ENCODE assay signal across 19 mouse cellular contexts in the genomic region with DNA sequence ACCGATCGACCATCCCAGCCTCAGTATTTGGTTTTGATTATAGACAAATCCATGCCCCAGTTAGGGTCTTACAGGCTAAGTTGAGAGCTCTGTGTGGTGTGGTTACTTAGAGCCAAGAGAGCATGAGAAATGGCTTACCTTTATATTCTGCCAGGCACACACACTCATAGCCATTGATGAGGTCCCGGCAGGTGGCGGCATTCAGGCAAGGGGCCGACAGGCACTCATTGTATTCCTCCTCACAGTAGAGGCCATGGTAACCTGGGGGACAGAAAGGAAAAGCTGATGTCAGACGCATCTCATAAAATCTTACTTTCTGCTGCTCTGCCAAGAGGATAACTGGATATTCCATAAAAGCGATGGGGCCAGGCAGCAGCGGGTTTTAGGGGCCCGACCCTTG. TPM values are rescaled to one million over a fixed set of nuclear protein-coding genes. Genes with fewer than 3 reads are reported as not detected.
DNase-seq lines count a peak whose midpoint lies in the region; ATAC-seq and TF ChIP-seq lines count a peak whose summit lies in the region.
"Had no signal": no experiment of that assay in that cellular context is flagged by ENCODE, and none has a peak within 500 bp of the region (broad histone marks: within the 10 kb centered on the region; RNA-seq: fewer than 3 reads in every experiment).

No protein-coding gene starts in this region.

- peak overlapping the region; percentile 55; the same call in 1 of the 2 replicates for H3K27ac ChIP-seq in layer of hippocampus, adult 2 months
- no peak overlapping the region for H3K27ac ChIP-seq in ES-Bruce4 (ENCODE audit: insufficient read depth, low read length)
- 0 out of 2 replicates have a peak overlapping the region, but pooled peaks have one; percentile 30 for H3K27ac ChIP-seq in hindbrain, embryonic 13.5 days
- H3K27ac ChIP-seq in liver, embryonic 11.5 days (ENCODE audit: low read depth, low read length), result no peak overlapping the region
- H3K27ac ChIP-seq: heart, adult 2 months; hindbrain, embryonic 15.5 days; left cerebral cortex, adult 2 months had no signal

- peak; percentile 8 for DNase-seq in embryo, embryonic 10 days (ENCODE audit: low spot score)
- DNase-seq in embryo, embryonic 9.5 days (ENCODE audit: extremely low spot score), result no peak
- DNase-seq in layer of hippocampus, adult 2 months (ENCODE audit: low spot score in 2 of 2), result no peak
- DNase-seq in layer of hippocampus, adult 11-12 months (ENCODE audit: low spot score), result no peak
- DNase-seq in adrenal gland, postnatal 4 days (ENCODE audit: low spot score in 2 of 2), result no peak
- DNase-seq in liver, embryonic 11.5 days (ENCODE audit: low spot score), result no peak
- DNase-seq: adrenal gland, postnatal 10 days; cerebellum, adult 8-10 months; heart, adult 2 months; kidney, adult 18-20 months; kidney, postnatal 10 days; liver; lung, adult 18-20 months; right cerebral cortex, adult 18-20 months; thymus, adult 18-20 months had no signal

- H3K4me3 ChIP-seq in layer of hippocampus, adult 2 months, result no peak overlapping the region
- H3K4me3 ChIP-seq in ES-Bruce4 (ENCODE audit: low read depth, low read length), result no peak overlapping the region
- no peak overlapping the region for H3K4me3 ChIP-seq in hindbrain, embryonic 13.5 days
- no peak overlapping the region for H3K4me3 ChIP-seq in liver, embryonic 11.5 days (ENCODE audit: low read depth, low read length)
- H3K4me3 ChIP-seq: heart, adult 2 months; hindbrain, embryonic 15.5 days; left cerebral cortex, adult 2 months had no signal

- WGBS in hindbrain, embryonic 13.5 days, result 50% methylated on average over 9 of the region's 9 CpGs
- WGBS in liver, embryonic 11.5 days, result 77% methylated on average over 9 of the region's 9 CpGs

- no peak for ATAC-seq in hindbrain, embryonic 13.5 days (ENCODE audit: low FRiP score)
- ATAC-seq in liver, embryonic 11.5 days (replicated peaks; ENCODE audit: low FRiP score), result no peak

- H3K4me1 ChIP-seq in ES-Bruce4 (ENCODE audit: control insufficient read depth, insufficient read depth, low read length), result no peaks in the 10 kb centered on the region
- H3K4me1 ChIP-seq in hindbrain, embryonic 13.5 days (replicated peaks), result peaks cover 8% of the 10 kb centered on the region; the same call in 1 of the 2 replicates
- H3K4me1 ChIP-seq in liver, embryonic 11.5 days (replicated peaks; ENCODE audit: control insufficient read depth, insufficient read depth, low read length), result no peaks in the 10 kb centered on the region
- H3K4me1 ChIP-seq: hindbrain, embryonic 15.5 days had no signal

- TF ChIP-seq POLR2A in ES-Bruce4 (IDR thresholded peaks at IDR 0.05; ENCODE audit: insufficient read depth, low read length), result no peak

- no peak for TF ChIP-seq EP300 in ES-Bruce4 (IDR thresholded peaks at IDR 0.05; ENCODE audit: insufficient read depth, low read depth, low read length)

- H3K4me2 ChIP-seq in hindbrain, embryonic 13.5 days, result no peak overlapping the region
- H3K4me2 ChIP-seq in liver, embryonic 11.5 days, result no peak overlapping the region
- H3K4me2 ChIP-seq: hindbrain, embryonic 15.5 days had no signal

- H3K27me3 ChIP-seq in ES-Bruce4 (ENCODE audit: control insufficient read depth, insufficient read depth, low read length, poor library complexity, severe bottlenecking), result no peaks in the 10 kb centered on the region
- H3K27me3 ChIP-seq in hindbrain, embryonic 13.5 days, result no peaks in the 10 kb centered on the region
- no peaks in the 10 kb centered on the region for H3K27me3 ChIP-seq in liver, embryonic 11.5 days (replicated peaks; ENCODE audit: control insufficient read depth, insufficient read depth, low read length)
- H3K27me3 ChIP-seq: hindbrain, embryonic 15.5 days had no signal

- no peaks in the 10 kb centered on the region for H3K36me3 ChIP-seq in ES-Bruce4 (ENCODE audit: control insufficient read depth, insufficient read depth, low read length, poor library complexity, severe bottlenecking)
- peaks cover 23% of the 10 kb centered on the region for H3K36me3 ChIP-seq in hindbrain, embryonic 13.5 days
- no peaks in the 10 kb centered on the region for H3K36me3 ChIP-seq in liver, embryonic 11.5 days (ENCODE audit: control insufficient read depth, insufficient read depth, low read length)

- H3K9me3 ChIP-seq in ES-Bruce4 (replicated peaks; ENCODE audit: control insufficient read depth, insufficient read depth, low read length, poor library complexity, severe bottlenecking), result no peaks in the 10 kb centered on the region
- H3K9me3 ChIP-seq in hindbrain, embryonic 13.5 days, result no peaks in the 10 kb centered on the region
- no peaks in the 10 kb centered on the region for H3K9me3 ChIP-seq in liver, embryonic 11.5 days (ENCODE audit: control insufficient read depth, low read length)
- H3K9me3 ChIP-seq: hindbrain, embryonic 15.5 days had no signal

- TF ChIP-seq CTCF in layer of hippocampus, adult 2 months (conservative IDR thresholded peaks at IDR 0.05), result peak; percentile 19; the same call in 1 of the 2 replicates
- peak; percentile 12 for TF ChIP-seq CTCF in ES-Bruce4 (IDR thresholded peaks at IDR 0.05; ENCODE audit: low read depth, low read length)

- no peak overlapping the region for H3K9ac ChIP-seq in ES-Bruce4 (ENCODE audit: low read depth, poor library complexity, severe bottlenecking)
- H3K9ac ChIP-seq in hindbrain, embryonic 13.5 days, result no peak overlapping the region
- no peak overlapping the region for H3K9ac ChIP-seq in liver, embryonic 11.5 days (ENCODE audit: low read depth, low read length)
- H3K9ac ChIP-seq: hindbrain, embryonic 15.5 days had no signal

RNA-seq across cellular contexts. Expression of gene Pid1, which starts 54.5 kb away (rescaled TPM):
- 10 to 100 TPM; 36.8 to 39.4 TPM for total RNA-seq in layer of hippocampus, adult 2 months (2021)
- polyA plus RNA-seq in ES-Bruce4 (2011; ENCODE audit: insufficient read depth, insufficient read length, low read depth, missing spikeins), result 67.1 and 68.8 TPM in 2 replicates
- 145 and 171 TPM in 2 replicates for polyA plus RNA-seq in hindbrain, embryonic 13.5 days (2015; fragmentation: Nextera tagmentation; extraction: Ambion mirVana)
- total RNA-seq in adrenal gland, postnatal 4 days (2021), result 10 to 100 TPM; 18.5 to 25.5 TPM
- 20.6 and 20.7 TPM in 2 replicates for polyA plus RNA-seq in liver, embryonic 11.5 days (2014; fragmentation: Nextera tagmentation; extraction: Ambion mirVana)

Comparison
In these comparisons a context has a peak if more than half of its experiments do, and no peak if none do; other contexts are left out.
1. H3K27ac ChIP-seq: peak in layer of hippocampus, adult 2 months (single experiment) and hindbrain, embryonic 13.5 days (single experiment); none in ES-Bruce4 (single experiment) and liver, embryonic 11.5 days (single experiment).